Mouse (Mus musculus): ENCODE measurements around the gene Khnyn. TPM values are rescaled to one million over a fixed set of nuclear protein-coding genes. Genes with fewer than 3 reads are reported as not detected.

The Khnyn gene
- polyA plus RNA-seq, 1 experiment, result 1.3 TPM

- peaks cover 13% of the 10 kb centered on the region for H3K4me1 ChIP-seq (ENCODE audit: control insufficient read depth)
- H3K9me3 ChIP-seq (ENCODE audit: control insufficient read depth, low read length), result no peaks in the 10 kb centered on the region
- peaks cover 34% of the 10 kb centered on the region for H3K27me3 ChIP-seq (ENCODE audit: control insufficient read depth)
- no peak overlapping the region for H3K4me3 ChIP-seq (replicated peaks)
- no peaks in the 10 kb centered on the region for H3K36me3 ChIP-seq (ENCODE audit: control insufficient read depth)
- TF ChIP-seq TAL1 (IDR thresholded peaks at IDR 0.05; ENCODE audit: low read length) (no peak), GATA1 (IDR thresholded peaks at IDR 0.05; ENCODE audit: low read length) (no peak)
Measured at GRCm38 (mm10) chr14:55879623-55880022, 5.1 kb upstream of the Khnyn start.

DNA sequence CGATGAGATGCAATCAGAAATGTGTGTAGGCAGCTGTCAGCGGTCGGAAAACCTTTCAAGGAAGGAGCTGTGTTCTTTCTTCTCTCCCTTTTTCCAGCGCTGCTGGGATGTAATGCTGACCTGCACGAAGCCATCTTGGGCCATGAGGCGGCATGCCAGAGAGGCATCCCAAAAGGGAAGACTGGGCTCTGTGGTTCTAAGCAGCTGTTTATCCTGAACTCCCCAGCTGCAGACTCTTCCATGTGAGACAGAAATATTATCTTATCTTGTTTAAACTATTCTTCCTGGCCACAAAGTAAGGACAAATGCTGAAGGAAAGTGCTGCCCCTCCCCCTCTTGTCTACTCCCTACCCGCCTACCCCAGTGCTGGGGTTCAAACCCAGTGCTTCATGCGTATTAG, 3.8 kb upstream of the Khnyn start:
- no peaks in the 10 kb centered on the region for H3K36me3 ChIP-seq (ENCODE audit: control insufficient read depth)
- H3K27me3 ChIP-seq (ENCODE audit: control insufficient read depth), result peaks cover 27% of the 10 kb centered on the region
- H3K4me3 ChIP-seq (replicated peaks), result no peak overlapping the region
- peaks cover 23% of the 10 kb centered on the region for H3K4me1 ChIP-seq (ENCODE audit: control insufficient read depth)
- TF ChIP-seq TAL1 (IDR thresholded peaks at IDR 0.05; ENCODE audit: low read length) (no peak), GATA1 (IDR thresholded peaks at IDR 0.05; ENCODE audit: low read length) (no peak)
- H3K9me3 ChIP-seq (ENCODE audit: control insufficient read depth, low read length), result no peaks in the 10 kb centered on the region

DNA sequence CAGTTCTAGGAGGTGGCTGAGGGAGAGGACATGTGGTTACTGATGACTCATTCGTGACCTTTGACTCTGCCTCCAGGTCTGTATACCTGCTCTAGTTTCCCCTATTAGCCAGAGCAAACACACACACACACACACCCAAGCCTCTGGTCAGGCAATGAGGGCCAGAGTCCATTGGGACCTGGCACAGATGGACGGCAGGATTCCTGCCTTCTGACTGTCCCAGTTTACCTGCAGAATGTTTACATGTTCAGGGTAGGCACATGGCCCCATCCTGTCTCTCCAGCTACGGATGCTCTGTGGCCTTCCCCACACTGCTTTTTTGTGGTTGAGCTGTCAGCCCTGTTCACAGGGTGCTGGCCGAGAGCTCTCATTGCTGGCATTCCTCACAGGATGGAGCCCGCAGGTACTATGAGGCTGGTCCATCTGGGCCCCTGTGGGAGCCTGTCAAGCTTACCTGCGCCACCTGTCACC, 2.5 kb upstream of the Khnyn start:
- peaks cover 35% of the 10 kb centered on the region for H3K4me1 ChIP-seq (ENCODE audit: control insufficient read depth)
- H3K27me3 ChIP-seq (ENCODE audit: control insufficient read depth), result peaks cover 20% of the 10 kb centered on the region
- H3K9me3 ChIP-seq (ENCODE audit: control insufficient read depth, low read length), result no peaks in the 10 kb centered on the region
- no peak overlapping the region for H3K4me3 ChIP-seq (replicated peaks)
- H3K36me3 ChIP-seq (ENCODE audit: control insufficient read depth), result peaks cover 12% of the 10 kb centered on the region
- TF ChIP-seq TAL1 (IDR thresholded peaks at IDR 0.05; ENCODE audit: low read length) (no peak), GATA1 (IDR thresholded peaks at IDR 0.05; ENCODE audit: low read length) (no peak)

GRCm38 (mm10) chr14:55883149-55883661, 1.5 kb upstream of the Khnyn start:
- Histone ChIP-seq H3K36me3 (ENCODE audit: control insufficient read depth) (peaks cover 22% of the 10 kb centered on the region), H3K27me3 (ENCODE audit: control insufficient read depth) (peaks cover 10% of the 10 kb centered on the region), H3K9me3 (ENCODE audit: control insufficient read depth, low read length) (no peaks in the 10 kb centered on the region), H3K4me3 (replicated peaks) (no peak overlapping the region), H3K4me1 (ENCODE audit: control insufficient read depth) (peaks cover 34% of the 10 kb centered on the region)
- TF ChIP-seq TAL1 (IDR thresholded peaks at IDR 0.05; ENCODE audit: low read length) (no peak), GATA1 (IDR thresholded peaks at IDR 0.05; ENCODE audit: low read length) (no peak)

DNA sequence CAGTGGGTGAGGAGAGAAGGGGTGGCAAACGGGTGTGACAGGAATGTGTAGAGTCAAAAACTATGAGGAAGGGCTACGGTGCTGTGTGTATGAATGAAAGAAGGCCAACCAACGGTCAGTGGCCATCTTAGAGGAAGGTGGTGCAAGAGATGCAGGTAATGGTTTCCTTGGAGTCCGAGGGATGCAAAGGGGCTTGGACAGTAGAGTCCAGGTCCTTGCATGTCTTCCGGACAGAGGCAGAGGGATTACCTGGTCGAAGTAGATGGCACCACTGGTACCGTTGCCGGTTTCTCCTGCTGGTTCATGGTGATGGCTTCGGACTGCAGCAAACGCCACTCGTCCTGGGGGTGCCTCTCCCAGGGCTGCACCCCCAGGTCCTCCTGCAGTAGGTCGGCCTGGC, 1.1 kb upstream of the Khnyn start:
- peaks cover 34% of the 10 kb centered on the region for H3K4me1 ChIP-seq (ENCODE audit: control insufficient read depth)
- H3K36me3 ChIP-seq (ENCODE audit: control insufficient read depth), result peaks cover 26% of the 10 kb centered on the region
- H3K27me3 ChIP-seq (ENCODE audit: control insufficient read depth), result peaks cover 5% of the 10 kb centered on the region
- no peak overlapping the region for H3K4me3 ChIP-seq (replicated peaks)
- no peaks in the 10 kb centered on the region for H3K9me3 ChIP-seq (ENCODE audit: control insufficient read depth, low read length)
- TF ChIP-seq GATA1 (IDR thresholded peaks at IDR 0.05; ENCODE audit: low read length), result no peak
- TF ChIP-seq TAL1 (IDR thresholded peaks at IDR 0.05; ENCODE audit: low read length), result no peak

- no peaks in the 10 kb centered on the region for H3K9me3 ChIP-seq (ENCODE audit: control insufficient read depth, low read length)
- peaks cover 34% of the 10 kb centered on the region for H3K4me1 ChIP-seq (ENCODE audit: control insufficient read depth)
- peaks cover 31% of the 10 kb centered on the region for H3K36me3 ChIP-seq (ENCODE audit: control insufficient read depth)
- TF ChIP-seq GATA1 (IDR thresholded peaks at IDR 0.05; ENCODE audit: low read length) (no peak), TAL1 (IDR thresholded peaks at IDR 0.05; ENCODE audit: low read length) (no peak)
- peaks cover 1% of the 10 kb centered on the region for H3K27me3 ChIP-seq (ENCODE audit: control insufficient read depth)
- H3K4me3 ChIP-seq (replicated peaks), result peak within 1 kb of the TSS; percentile 77
Measured at GRCm38 (mm10) chr14:55884166-55884565, 581 bp upstream of the Khnyn start, which contains the start of gene Cbln3. Gene Cbln3 (minus strand): TSS chr14:55884392.

DNA sequence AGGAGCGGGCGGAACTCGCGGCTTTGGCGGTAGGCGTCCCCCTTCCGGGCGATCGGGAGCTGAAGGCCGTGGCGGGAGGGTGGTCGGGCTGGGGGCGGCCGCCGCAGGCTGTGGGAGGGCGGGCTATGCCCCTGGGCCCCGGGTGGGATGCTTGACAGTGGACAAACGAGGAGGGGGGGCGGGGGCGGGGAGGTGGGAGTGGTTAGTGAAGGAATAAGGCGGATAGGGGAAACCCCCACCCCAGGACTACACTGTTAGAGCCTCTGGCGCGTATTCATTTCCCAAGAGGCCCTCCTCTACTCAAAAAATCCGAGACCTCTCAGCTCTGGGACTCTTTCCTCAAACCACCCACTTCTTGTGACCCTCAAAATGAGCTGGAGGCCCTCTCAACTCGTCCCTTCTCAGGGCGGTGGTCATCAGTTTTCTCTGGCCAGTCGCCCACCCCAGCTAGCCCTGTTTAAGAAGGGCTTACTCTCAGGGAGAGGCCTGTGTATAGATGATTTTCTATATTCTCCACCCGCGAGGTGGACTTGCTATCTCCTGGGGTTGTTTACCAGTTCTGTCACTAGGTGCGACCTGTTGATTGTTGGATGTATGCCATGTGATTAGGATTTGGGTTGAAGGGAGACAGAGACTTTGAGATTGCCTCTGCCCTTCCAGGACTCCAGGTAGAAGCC, 505 bp downstream of the Khnyn start:
- Histone ChIP-seq H3K4me1 (ENCODE audit: control insufficient read depth) (peaks cover 34% of the 10 kb centered on the region), H3K36me3 (ENCODE audit: control insufficient read depth) (peaks cover 42% of the 10 kb centered on the region), H3K27me3 (ENCODE audit: control insufficient read depth) (no peaks in the 10 kb centered on the region), H3K9me3 (ENCODE audit: control insufficient read depth, low read length) (no peaks in the 10 kb centered on the region), H3K4me3 (replicated peaks) (peak overlapping the region; percentile 77)
- TF ChIP-seq GATA1 (IDR thresholded peaks at IDR 0.05; ENCODE audit: low read length) (no peak), TAL1 (IDR thresholded peaks at IDR 0.05; ENCODE audit: low read length) (no peak)

GRCm38 (mm10) chr14:55885791-55886271, 1.1 kb downstream of the Khnyn start:
- H3K4me3 ChIP-seq (replicated peaks), result peak overlapping the region; percentile 77
- TF ChIP-seq TAL1 (IDR thresholded peaks at IDR 0.05; ENCODE audit: low read length) (no peak), GATA1 (IDR thresholded peaks at IDR 0.05; ENCODE audit: low read length) (no peak)
- peaks cover 33% of the 10 kb centered on the region for H3K4me1 ChIP-seq (ENCODE audit: control insufficient read depth)
- H3K36me3 ChIP-seq (ENCODE audit: control insufficient read depth), result peaks cover 47% of the 10 kb centered on the region
- H3K27me3 ChIP-seq (ENCODE audit: control insufficient read depth), result no peaks in the 10 kb centered on the region
- H3K9me3 ChIP-seq (ENCODE audit: control insufficient read depth, low read length), result no peaks in the 10 kb centered on the region

GRCm38 (mm10) chr14:55886571-55887382, 2.0 kb downstream of the Khnyn start:
- Histone ChIP-seq H3K36me3 (ENCODE audit: control insufficient read depth) (peaks cover 56% of the 10 kb centered on the region), H3K4me1 (ENCODE audit: control insufficient read depth) (peaks cover 31% of the 10 kb centered on the region), H3K4me3 (replicated peaks) (peak overlapping the region; percentile 77), H3K9me3 (ENCODE audit: control insufficient read depth, low read length) (no peaks in the 10 kb centered on the region), H3K27me3 (ENCODE audit: control insufficient read depth) (no peaks in the 10 kb centered on the region)
- TF ChIP-seq TAL1 (IDR thresholded peaks at IDR 0.05; ENCODE audit: low read length) (no peak), GATA1 (IDR thresholded peaks at IDR 0.05; ENCODE audit: low read length) (no peak)

Measured in erythroblast, embryonic 14.5 days (primary cell).